Mouse (Mus musculus) forebrain, embryonic 12.5 days (tissue): Measurements from ENCODE around the gene Ctsl. TPM values are rescaled to one million over a fixed set of nuclear protein-coding genes. Genes with fewer than 3 reads are reported as not detected.

Experiments used
- ATAC-seq: fragments of 200-750 bp; cut with Nextera tagmentation; 2 replicates; pipeline ENCODE4 v1.8.0; 2017; ENCODE audit warnings: moderate TSS enrichment; ENCODE audit not compliant: low FRiP score
- H3K27ac ChIP-seq: fragments of 300-500 bp; sonication (generic); 2 replicates; pipeline ENCODE4 v1.5.1; 2016; ENCODE audit warnings: mild to moderate bottlenecking
- H3K27me3 ChIP-seq: fragments of 300-500 bp; sonication (generic); 2 replicates; pipeline ENCODE4 v1.6.1; 2016; ENCODE audit warnings: mild to moderate bottlenecking
- H3K36me3 ChIP-seq: fragments of 300-500 bp; sonication (generic); replicated peaks from 2 replicates; pipeline ENCODE4 v1.6.1; 2016; ENCODE audit warnings: mild to moderate bottlenecking
- H3K4me1 ChIP-seq: fragments of 300-500 bp; sonication (generic); 2 replicates; pipeline ENCODE4 v1.6.1; 2016
- H3K4me2 ChIP-seq: fragments of 300-500 bp; sonication (generic); 2 replicates; pipeline ENCODE4 v1.6.1; 2016; ENCODE audit warnings: mild to moderate bottlenecking, moderate library complexity
- H3K4me3 ChIP-seq: fragments of 300-500 bp; sonication (generic); replicated peaks from 2 replicates; pipeline ENCODE4 v1.5.1; 2016; ENCODE audit warnings: mild to moderate bottlenecking
- H3K9ac ChIP-seq: fragments of 300-500 bp; sonication (generic); 2 replicates; pipeline ENCODE4 v1.6.1; 2016; ENCODE audit warnings: mild to moderate bottlenecking
- H3K9me3 ChIP-seq: fragments of 300-500 bp; sonication (generic); 2 replicates; pipeline ENCODE4 v1.6.1; 2016
- WGBS: fragments of 180-500 bp; shearing (Covaris S2); methylation state at CpG from one replicate; pipeline ENCODE4 v1.1.7; 2016; 5-methylcytosine and 5-hydroxymethylcytosine counted together
- polyA plus RNA-seq: library from polyadenylated mRNA; unstranded; fragments of >200 nt; fragmentation: Nextera tagmentation; extraction: Ambion mirVana; gene quantifications from 2 replicates; pipeline ENCODE4 v1.2.1, GENCODE M21; 2016

Ctsl gene
- 79.9 and 81.7 TPM in 2 replicates for polyA plus RNA-seq

DNA sequence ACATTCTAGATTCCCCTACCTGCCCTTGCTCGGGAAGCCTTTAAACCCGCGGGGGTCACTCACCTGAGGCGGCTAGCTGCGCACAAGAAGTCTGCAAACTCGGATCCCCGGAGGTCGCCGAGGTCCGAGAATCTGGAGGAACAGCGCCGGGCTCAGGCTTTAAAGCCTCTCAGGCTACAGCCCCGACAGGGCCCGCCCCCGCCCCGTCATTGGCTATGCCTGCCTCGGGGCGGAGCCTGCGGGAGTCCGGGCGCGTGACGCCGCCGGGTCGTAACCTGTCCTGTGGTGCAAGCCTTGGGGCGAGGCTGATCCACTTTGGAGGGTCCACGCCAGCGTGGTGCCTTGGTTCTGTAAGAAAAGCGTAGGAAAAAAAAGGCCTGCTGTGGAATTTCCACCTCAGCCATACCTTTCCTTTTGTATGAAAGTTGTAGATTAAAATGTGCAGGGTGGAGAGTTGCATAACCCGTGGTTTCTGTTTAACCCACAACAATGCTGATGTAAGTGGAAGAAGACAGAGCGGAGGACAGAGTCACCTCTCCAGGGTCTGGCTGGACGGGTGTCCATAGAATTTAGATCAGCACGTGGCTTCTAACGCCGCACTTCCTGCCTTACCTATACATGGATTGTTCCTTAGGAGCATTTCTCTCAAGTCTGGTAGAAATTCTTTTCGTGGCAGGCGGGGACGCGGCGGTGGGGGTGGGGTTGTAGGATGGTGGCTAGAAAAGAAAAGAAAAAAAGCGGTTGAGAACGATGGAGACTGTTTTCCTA is at the start of gene Ctsl:
TSS of gene Ctsl (minus strand) at position 718 of the 768 bp plus-strand sequence.
- Histone ChIP-seq H3K27ac (peak within 1 kb of the TSS; percentile 63; the same call in 1 of the 2 replicates), H3K4me2 (peak within 1 kb of the TSS; percentile 70), H3K4me1 (peaks cover 12% of the 10 kb centered on the region), H3K36me3 (peaks cover 23% of the 10 kb centered on the region), H3K9me3 (no peaks in the 10 kb centered on the region), H3K4me3 (peak within 1 kb of the TSS; percentile 72), H3K27me3 (no peaks in the 10 kb centered on the region), H3K9ac (peak within 1 kb of the TSS; percentile 66)
- WGBS, result under 1% methylated on average over 43 of the region's 43 CpGs
- ATAC-seq, result peak; percentile 99

GRCm38 (mm10) chr13:64416955-64417601 is 46.4 kb upstream of the Ctsl start:
- Histone ChIP-seq H3K27me3 (no peaks in the 10 kb centered on the region), H3K27ac (no peak overlapping the region), H3K9ac (no peak overlapping the region), H3K4me3 (no peak overlapping the region), H3K4me1 (no peaks in the 10 kb centered on the region), H3K4me2 (no peak overlapping the region), H3K36me3 (no peaks in the 10 kb centered on the region), H3K9me3 (no peaks in the 10 kb centered on the region)
- WGBS, result 74% methylated on average over 5 of the region's 5 CpGs
- ATAC-seq, result no peak

- Histone ChIP-seq H3K4me2 (no peak overlapping the region), H3K4me3 (no peak overlapping the region), H3K36me3 (no peaks in the 10 kb centered on the region), H3K27me3 (no peaks in the 10 kb centered on the region), H3K9ac (no peak overlapping the region), H3K4me1 (no peaks in the 10 kb centered on the region), H3K9me3 (no peaks in the 10 kb centered on the region), H3K27ac (no peak overlapping the region)
- no peak for ATAC-seq
- 82% methylated on average over 2 of the region's 2 CpGs for WGBS
These were observed 45.0 kb upstream of the Ctsl start for GRCm38 (mm10) chr13:64415659-64416058.

DNA sequence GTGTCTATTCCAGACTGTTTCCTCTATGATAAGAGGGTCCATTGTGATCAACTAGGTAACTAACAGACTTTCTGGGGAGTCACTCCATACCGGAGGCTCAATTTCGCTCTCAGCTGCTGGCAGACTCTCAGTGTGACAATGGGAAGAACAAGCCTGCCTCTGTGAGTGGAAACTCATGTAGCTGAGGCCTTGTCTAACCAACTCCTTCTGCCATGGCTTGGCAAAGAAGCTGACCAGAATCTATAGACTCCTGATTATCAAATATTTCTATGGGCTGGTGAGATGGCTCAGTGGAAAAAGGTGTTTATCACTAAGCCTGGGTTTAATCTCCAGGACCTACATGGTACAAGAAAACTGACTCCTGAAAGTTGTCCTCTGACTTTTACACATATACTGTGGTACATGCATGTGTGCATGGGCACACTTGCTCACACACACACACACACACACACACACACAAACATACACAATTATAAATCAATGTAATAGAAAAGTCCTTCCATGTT is 42.1 kb upstream of the Ctsl start:
- Histone ChIP-seq H3K27me3 (no peaks in the 10 kb centered on the region), H3K4me1 (no peaks in the 10 kb centered on the region), H3K9me3 (no peaks in the 10 kb centered on the region), H3K9ac (no peak overlapping the region), H3K36me3 (no peaks in the 10 kb centered on the region), H3K27ac (no peak overlapping the region), H3K4me2 (no peak overlapping the region), H3K4me3 (no peak overlapping the region)
- ATAC-seq, result no peak
- WGBS, result 97% methylated on average over 2 of the region's 2 CpGs

DNA sequence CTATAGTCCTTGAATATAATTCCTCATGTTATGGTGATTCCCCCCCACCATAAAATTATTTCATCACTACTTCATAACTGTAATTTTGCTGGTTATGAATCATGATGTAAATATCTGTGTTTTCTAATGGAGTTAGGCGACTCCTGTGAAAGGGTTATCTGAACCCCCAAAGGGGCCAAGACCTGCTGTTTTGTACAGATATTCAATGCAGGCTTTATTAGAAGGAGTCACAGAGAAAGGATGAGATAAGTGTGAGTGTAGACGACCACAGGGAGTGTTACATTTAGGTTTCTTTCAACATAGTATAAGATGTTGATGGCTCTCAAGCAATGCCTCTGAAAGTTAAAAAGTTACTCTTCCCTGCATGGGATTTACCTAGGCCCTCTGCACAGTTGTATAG is 40.6 kb upstream of the Ctsl start:
- Histone ChIP-seq H3K4me2 (no peak overlapping the region), H3K27ac (no peak overlapping the region), H3K9me3 (no peaks in the 10 kb centered on the region), H3K36me3 (no peaks in the 10 kb centered on the region), H3K4me1 (no peaks in the 10 kb centered on the region), H3K4me3 (no peak overlapping the region), H3K9ac (no peak overlapping the region), H3K27me3 (no peaks in the 10 kb centered on the region)
- no peak for ATAC-seq
- WGBS, result 82% methylated on average over 2 of the region's 2 CpGs

- Histone ChIP-seq H3K27me3 (no peaks in the 10 kb centered on the region), H3K36me3 (no peaks in the 10 kb centered on the region), H3K4me3 (no peak overlapping the region), H3K27ac (no peak overlapping the region), H3K9me3 (no peaks in the 10 kb centered on the region), H3K9ac (no peak overlapping the region), H3K4me2 (no peak overlapping the region), H3K4me1 (no peaks in the 10 kb centered on the region)
- WGBS, result 87% methylated on average over 5 of the region's 5 CpGs
- no peak for ATAC-seq
These were observed 39.9 kb upstream of the Ctsl start for GRCm38 (mm10) chr13:64410604-64411003.

DNA sequence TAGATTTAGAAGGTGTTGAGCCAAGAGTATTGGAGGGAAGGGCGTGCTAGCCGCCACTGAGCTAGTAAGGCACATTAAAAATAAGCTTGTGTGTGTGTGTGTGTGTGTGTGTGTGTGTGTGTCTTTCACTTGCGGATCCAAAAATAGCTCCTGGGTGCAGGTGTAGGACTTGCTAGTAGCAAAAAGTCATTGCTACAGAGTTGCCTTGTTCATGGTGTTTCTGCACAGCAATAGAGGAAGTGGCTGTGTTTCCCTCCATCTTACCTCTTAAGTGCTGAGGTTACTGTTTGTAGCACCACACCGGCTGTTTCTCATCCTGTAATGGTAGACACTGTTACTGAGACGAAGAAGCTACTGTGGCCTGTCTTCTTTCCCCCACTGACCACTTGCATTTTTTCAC is 37.3 kb upstream of the Ctsl start:
- Histone ChIP-seq H3K4me1 (no peaks in the 10 kb centered on the region), H3K36me3 (no peaks in the 10 kb centered on the region), H3K9ac (no peak overlapping the region), H3K4me3 (no peak overlapping the region), H3K9me3 (no peaks in the 10 kb centered on the region), H3K4me2 (no peak overlapping the region), H3K27me3 (no peaks in the 10 kb centered on the region), H3K27ac (no peak overlapping the region)
- no peak for ATAC-seq
- 88% methylated on average over 5 of the region's 5 CpGs for WGBS

- H3K27ac ChIP-seq, result no peak overlapping the region
- no peak overlapping the region for H3K4me3 ChIP-seq
- no peaks in the 10 kb centered on the region for H3K4me1 ChIP-seq
- ATAC-seq, result no peak
- no peak overlapping the region for H3K9ac ChIP-seq
- H3K9me3 ChIP-seq, result no peaks in the 10 kb centered on the region
- no peaks in the 10 kb centered on the region for H3K36me3 ChIP-seq
- 83% methylated on average over 6 of the region's 6 CpGs for WGBS
- H3K4me2 ChIP-seq, result no peak overlapping the region
- no peaks in the 10 kb centered on the region for H3K27me3 ChIP-seq
These were observed 34.9 kb upstream of the Ctsl start for GRCm38 (mm10) chr13:64405550-64405949.

- Histone ChIP-seq H3K4me3 (no peak overlapping the region), H3K4me1 (no peaks in the 10 kb centered on the region), H3K36me3 (no peaks in the 10 kb centered on the region), H3K4me2 (no peak overlapping the region), H3K9ac (no peak overlapping the region), H3K9me3 (no peaks in the 10 kb centered on the region), H3K27me3 (no peaks in the 10 kb centered on the region), H3K27ac (no peak overlapping the region)
- no peak for ATAC-seq
- WGBS, result 77% methylated on average over 3 of the region's 3 CpGs
These were observed 32.8 kb upstream of the Ctsl start for GRCm38 (mm10) chr13:64403519-64403918.

DNA sequence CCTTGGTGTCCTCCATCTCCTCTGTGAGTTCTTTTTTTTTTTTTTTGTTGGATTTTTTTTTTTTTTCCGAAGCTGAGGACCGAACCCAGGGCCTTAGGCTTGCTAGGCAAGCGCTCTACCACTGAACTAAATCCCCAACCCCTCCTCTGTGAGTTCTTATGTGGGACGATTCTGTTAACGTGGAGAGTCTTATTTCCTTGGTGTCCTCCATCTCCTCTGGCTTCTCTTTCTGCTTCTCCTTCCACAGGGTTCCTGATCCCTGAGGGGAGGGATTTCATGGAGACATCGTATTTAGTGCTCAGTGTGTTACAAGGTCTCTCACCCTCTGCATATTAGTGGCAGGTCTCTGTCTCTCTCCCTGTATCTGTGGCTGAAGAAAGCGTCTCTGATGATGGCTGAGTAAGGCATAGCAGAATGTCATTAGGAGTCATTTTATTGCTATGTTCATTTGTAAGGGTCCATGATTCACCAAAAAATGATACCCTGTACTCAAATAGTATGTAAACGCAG is 32.3 kb upstream of the Ctsl start:
- Histone ChIP-seq H3K27me3 (no peaks in the 10 kb centered on the region), H3K9me3 (no peaks in the 10 kb centered on the region), H3K36me3 (no peaks in the 10 kb centered on the region), H3K9ac (no peak overlapping the region), H3K4me2 (no peak overlapping the region), H3K4me3 (no peak overlapping the region), H3K4me1 (no peaks in the 10 kb centered on the region), H3K27ac (no peak overlapping the region)
- no peak for ATAC-seq
- 88% methylated on average over 8 of the region's 8 CpGs for WGBS

DNA sequence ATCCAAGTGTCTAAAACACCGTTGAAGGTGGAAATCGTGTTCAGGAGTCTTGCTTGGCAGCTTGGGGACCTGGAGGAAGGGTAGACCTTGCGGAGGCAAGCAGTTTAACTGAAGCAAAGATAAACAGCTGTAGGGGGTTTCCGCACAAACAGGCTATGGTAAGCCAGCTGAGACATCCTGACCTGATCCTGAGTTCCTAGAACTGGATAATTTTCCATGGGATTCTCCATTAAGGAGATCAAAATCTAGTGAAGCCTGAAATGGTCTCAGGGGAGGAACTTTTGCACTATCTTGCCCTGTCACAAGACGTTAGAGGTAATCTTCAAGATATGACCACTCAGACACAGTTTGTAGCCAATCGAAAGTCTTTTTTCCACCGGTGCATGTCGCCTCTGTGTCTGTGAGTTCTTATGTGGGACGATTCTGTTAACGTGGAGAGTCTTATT is 31.8 kb upstream of the Ctsl start:
- H3K4me3 ChIP-seq, result no peak overlapping the region

GRCm38 (mm10) chr13:64402006-64402405 is 31.3 kb upstream of the Ctsl start:
- no peaks in the 10 kb centered on the region for H3K27me3 ChIP-seq
- no peaks in the 10 kb centered on the region for H3K36me3 ChIP-seq
- no peak overlapping the region for H3K27ac ChIP-seq
- no peak overlapping the region for H3K9ac ChIP-seq
- WGBS, result 63% methylated on average over 3 of the region's 3 CpGs
- H3K4me3 ChIP-seq, result no peak overlapping the region
- no peak overlapping the region for H3K4me2 ChIP-seq
- no peaks in the 10 kb centered on the region for H3K9me3 ChIP-seq
- no peaks in the 10 kb centered on the region for H3K4me1 ChIP-seq
- no peak for ATAC-seq

More for the DNA sequence above, 31.8 kb upstream of the Ctsl start:
- H3K4me2 ChIP-seq, result no peak overlapping the region
- H3K4me1 ChIP-seq, result no peaks in the 10 kb centered on the region
- no peaks in the 10 kb centered on the region for H3K9me3 ChIP-seq
- H3K36me3 ChIP-seq, result no peaks in the 10 kb centered on the region
- no peak overlapping the region for H3K9ac ChIP-seq
- H3K27me3 ChIP-seq, result no peaks in the 10 kb centered on the region
- ATAC-seq, result no peak
- 90% methylated on average over 10 of the region's 10 CpGs for WGBS
- no peak overlapping the region for H3K27ac ChIP-seq
